Mouse (Mus musculus) mesoderm, embryonic 11.5 days (tissue): ENCODE data around the gene Cited2.

Experiments
- DNase-seq: peaks from one replicate; pipeline ENCODE4 v3.0.0-alpha.2; 2012; ENCODE audit warnings: low read depth, low spot score

The Cited2 gene

DNA sequence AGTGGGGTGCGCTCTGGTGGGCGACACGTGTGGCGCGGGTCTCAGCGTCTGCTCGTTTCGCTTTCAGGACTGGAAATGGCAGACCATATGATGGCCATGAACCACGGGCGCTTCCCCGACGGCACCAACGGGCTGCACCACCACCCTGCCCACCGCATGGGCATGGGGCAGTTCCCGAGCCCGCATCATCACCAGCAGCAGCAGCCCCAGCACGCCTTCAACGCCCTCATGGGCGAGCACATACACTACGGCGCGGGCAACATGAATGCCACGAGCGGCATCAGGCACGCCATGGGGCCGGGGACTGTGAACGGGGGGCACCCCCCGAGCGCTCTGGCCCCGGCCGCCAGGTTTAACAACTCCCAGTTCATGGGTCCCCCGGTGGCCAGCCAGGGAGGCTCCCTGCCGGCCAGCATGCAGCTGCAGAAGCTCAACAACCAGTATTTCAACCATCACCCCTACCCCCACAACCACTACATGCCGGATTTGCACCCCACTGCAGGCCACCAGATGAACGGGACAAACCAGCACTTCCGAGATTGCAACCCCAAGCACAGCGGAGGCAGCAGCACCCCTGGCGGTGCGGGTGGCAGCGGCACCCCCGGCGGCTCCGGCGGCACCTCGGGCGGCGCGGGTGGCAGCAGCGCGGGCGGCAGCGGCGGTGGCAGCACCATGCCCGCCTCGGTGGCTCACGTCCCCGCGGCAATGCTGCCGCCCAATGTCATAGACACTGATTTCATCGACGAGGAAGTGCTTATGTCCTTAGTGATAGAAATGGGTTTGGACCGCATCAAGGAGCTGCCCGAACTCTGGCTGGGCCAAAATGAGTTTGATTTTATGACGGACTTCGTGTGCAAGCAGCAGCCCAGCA, 1.1 kb downstream of the Cited2 start:
- peak; percentile 53 for DNase-seq

DNA sequence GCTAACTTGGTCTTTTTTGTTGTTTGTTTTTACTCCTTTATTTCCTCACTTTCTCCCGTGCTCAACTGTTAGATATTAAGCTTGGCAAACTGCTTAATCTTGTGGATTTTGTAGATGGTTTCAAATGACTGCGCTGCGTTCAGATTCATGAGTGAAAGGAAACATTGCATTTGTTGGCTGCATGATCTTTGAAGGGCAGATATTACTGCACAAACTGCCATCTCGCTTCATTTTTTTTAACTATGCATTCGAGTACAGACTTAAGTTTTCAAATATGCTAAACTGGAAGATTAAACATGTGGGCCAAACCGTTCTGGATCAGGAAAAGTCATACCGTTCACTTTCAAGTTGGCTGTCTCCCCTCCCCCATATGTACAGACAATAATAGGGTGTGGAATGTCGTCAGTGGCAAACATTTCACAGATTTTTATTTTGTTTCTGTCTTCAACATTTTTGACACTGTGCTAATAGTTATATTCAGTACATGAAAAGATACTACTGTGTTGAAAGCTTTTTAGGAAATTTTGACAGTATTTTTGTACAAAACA, 2.1 kb downstream of the Cited2 start:
- no peak for DNase-seq

GRCm38 (mm10) chr10:17725644-17726372, 2.8 kb downstream of the Cited2 start:
- no peak for DNase-seq

- DNase-seq = no peak
Measured at GRCm38 (mm10) chr10:17726373-17726720, 3.3 kb downstream of the Cited2 start.

DNA sequence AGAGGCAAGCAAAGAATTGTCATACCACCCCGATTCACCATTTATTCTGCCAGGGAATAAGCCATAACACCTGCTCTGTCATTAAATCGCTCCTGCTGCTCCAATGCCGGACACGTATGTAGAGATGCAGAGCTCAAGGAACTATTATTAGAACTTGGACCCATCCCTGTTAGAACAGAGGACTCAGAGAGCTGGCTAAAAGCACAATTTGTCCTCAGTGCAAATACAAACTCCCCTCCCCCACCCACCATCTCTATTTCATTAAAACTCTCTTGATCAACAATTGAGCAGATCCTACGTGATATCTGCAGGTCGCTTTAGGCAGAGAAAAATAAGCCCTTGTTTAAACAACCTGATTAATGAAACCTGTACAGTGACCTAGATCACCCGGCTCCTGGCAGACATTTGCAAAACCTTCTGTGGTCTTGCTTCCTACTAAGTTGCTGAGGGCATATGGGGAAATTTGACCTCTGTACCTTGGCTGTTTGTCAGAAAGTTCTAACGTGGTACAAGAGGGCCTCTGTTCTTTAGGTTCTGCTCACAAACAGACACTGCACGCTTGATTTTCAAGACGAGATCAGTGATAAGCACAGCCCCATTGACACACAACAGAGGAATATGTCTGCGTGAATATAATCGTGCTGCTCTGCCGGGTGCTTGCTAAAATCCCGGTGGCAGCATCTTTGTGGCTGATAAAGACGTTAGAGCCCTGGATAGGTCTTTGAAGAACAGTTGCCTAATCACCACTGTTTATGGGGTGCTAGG, 4.3 kb downstream of the Cited2 start:
- DNase-seq = peak; percentile 64

DNA sequence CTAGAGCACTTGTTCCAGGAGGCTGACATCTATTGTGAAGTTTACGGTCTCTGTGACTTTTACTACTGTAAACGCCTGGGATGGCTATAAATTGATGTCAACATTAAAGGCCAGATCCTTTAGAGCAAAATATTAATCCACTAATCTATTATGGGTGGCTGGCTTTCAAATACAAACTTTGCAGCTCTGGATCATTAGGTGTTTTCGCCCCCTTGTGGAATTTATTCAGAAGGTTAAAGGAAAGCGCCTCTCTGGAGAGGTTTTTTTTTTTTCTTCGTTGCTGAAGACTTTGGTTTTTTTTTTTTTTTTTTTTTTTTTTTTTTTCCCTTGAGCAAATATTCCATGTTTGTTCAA, 4.9 kb downstream of the Cited2 start:
- DNase-seq = peak; percentile 68

DNA sequence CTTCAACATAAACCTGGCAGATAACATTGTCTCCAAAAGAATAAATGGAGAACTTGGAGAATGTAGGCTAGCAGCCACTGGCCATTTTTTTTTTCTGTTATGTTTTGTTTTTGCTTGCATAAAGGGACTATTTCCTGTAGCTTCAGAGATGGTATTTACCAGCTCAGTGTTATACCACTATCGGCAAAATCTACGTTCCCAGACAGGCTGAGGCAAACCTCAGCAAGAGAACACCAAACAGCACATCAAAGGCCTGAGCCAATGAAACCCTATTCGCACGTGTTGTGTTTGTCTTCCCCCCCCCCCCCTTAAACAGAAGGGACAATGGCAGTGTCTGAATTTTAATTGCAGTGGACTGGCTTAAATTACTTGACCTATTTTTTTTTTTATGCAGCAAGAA, 5.7 kb downstream of the Cited2 start:
- no peak for DNase-seq

- DNase-seq = no peak
Measured at GRCm38 (mm10) chr10:17729476-17729875, 6.5 kb downstream of the Cited2 start.

DNA sequence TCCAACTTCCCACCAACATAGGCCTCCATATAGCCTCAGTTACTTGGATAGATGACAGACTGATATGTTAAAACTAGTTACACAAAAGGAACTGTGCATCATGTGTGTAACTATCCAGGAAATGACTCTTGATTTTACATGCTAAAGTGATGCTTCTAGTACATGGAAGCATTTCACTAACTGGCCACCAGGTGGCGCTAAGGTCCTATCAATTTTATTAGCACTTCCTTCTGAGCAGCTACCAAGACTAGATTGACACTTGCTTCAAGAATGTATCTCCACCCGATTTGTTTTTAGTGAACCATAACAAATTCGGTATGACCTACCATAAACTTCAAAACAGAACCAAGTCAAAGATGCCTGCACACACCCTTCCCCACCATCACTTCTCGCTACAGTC, 10.0 kb downstream of the Cited2 start:
- peak; percentile 86 for DNase-seq

DNA sequence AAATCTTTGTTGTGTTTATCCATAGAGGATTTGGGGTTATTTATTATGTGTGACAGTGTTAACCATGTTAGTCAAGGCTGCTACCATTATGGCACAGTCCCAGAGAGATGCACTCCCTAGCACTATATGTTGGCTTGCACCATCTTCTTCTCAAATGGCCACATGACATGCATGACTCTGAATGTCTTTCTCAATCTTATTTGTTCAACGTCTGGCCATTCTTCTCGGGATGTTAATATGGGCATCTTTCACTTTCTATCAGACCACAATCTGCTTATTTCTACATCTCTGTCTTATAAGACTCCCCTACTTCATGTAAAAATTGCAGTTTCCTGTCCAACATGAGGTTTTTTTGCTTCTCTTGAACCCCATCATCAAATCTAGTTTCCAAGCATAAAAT, 19.6 kb downstream of the Cited2 start:
- no peak for DNase-seq

DNA sequence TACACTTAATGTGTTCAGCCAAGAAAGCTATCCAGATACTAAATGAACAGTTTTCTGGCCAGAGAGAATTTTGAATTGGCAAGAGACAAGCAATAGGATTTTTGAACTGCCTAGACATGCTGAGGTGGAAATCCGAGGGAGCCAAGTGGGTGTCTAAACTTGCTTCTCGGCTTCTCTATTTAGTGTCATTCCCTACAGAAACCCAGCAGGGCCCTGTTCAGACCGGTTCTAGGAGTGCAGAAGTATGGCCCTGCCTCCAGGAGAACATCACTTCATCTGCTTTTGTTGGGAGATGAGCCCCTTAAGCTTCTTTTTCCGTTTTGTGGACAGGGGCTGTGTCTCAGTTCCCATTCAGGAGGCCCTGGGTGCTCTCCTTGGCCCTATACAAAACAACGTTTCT, 29.5 kb downstream of the Cited2 start:
- no peak for DNase-seq

- no peak for DNase-seq
Measured at GRCm38 (mm10) chr10:17759772-17760171, 36.8 kb downstream of the Cited2 start.

DNA sequence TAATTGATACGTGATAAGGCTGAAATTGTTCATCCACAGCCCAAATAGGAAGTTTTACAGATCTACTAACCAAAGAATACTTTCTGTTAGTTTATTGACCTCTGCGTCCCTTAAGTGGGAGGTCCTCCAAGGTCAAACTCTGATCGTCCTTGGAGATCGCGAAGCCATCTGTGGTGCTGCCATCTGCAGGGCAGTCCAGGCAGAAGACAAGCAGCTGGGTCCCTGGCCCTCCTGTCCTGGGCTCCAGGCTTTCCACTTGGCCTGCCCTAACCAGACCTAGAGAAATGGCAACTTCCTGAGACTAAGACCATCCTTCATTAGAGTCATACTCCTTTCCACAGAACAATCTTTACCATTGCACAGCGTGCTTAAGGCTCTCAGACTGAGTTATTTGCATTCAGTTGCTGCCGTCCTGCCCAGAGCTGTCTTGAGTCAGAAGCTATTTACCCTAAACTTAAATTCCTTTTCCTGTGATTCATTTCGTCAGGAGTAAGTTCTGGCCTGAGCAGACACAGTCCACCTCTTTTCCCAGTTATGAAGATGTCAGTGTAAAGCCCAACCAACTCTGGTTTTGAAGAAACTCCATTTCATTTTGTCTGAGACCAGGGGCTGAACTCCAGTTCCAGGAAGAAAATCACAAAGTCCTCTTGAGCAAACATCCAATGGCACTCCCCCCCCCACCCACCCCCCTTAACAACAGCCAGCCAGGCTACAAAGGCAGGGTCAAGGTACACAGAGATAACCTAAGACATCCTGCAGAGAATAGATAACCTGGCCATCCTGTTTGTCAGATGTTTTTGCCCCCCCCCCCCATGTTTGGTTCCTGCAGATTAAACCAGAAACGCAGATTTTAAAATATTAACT, 38.0 kb downstream of the Cited2 start:
- no peak for DNase-seq

GRCm38 (mm10) chr10:17761652-17762051, 38.6 kb downstream of the Cited2 start:
- no peak for DNase-seq

- no peak for DNase-seq
Measured at GRCm38 (mm10) chr10:17762946-17763345, 39.9 kb downstream of the Cited2 start.

DNA sequence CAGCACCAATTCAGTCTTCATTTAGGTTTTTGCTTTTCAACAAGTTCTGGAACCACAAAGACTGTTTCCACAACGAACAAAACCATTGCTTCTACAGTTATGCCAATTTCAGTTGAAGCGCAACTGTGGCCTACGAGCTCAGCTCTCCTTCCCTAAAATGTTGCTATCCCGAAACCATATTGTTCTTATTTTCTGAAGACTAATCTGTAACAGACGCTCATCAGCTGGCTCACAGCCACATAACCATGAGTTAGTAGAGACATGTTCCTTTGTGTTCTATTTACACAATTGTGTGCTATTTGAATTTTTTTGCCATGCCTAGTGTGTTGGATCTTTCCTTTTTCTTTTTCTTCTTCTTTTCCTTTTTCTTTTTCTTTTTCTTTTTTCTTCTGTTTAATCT, 46.8 kb downstream of the Cited2 start:
- peak; percentile 9 for DNase-seq

DNA sequence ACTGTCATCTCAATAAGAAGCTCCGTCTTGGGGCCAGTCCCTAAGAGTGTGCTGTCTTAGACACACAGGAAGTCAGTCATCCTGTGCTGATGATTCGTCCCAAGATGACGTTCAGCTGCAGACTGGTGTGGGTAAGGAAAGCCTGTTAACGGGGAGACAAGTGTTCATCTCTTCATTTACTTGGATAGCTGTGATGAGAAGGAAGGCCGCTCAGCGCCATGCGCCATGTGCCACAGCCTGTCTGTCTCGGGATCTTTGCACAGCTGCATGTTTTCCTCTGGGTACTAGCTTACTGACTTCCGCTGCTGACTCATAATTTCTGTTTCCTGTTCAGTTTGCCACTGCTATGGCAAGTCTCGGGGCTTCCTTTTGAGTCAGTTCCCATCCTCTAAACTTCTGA, 49.3 kb downstream of the Cited2 start:
- no peak for DNase-seq

DNA sequence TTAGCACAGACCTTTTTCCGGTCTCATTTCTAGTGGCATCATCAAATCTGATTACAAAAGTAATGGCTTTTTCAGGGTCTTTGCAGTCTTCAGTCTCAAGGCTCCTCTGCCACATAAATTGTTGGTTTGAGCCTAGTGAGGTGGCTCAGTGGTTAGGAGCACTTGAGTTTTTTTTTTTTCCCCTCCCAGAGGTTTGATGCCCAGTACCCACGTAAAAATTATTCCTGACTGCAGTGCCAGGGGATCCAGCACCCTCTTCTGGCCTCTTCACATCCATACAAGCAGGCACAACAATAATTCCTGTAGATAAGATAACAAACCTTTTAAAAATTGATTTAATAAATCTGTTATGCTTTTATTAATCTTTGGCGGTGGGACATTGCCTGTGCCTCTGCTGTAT, 51.3 kb downstream of the Cited2 start:
- no peak for DNase-seq

- DNase-seq = no peak
Measured at GRCm38 (mm10) chr10:17775079-17775478, 52.1 kb downstream of the Cited2 start.
